Mouse (Mus musculus) cerebellum, postnatal 14 days (tissue): ENCODE data around the gene Rcsd1.

Experiments
- DNase-seq, 2 experiments: peaks; one replicate each; pipeline ENCODE4 v3.0.0; 2021; ENCODE audit warnings: mixed read lengths in 2 of 2

Rcsd1 gene

GRCm38 (mm10) chr1:165709629-165710256 lies at the start of gene Rcsd1:
Rcsd1 (minus strand) TSS chr1:165709757.
- no peak for DNase-seq

GRCm38 (mm10) chr1:165755194-165755593 lies 45.6 kb upstream of the Rcsd1 start:
- DNase-seq: no peak

- DNase-seq: no peak
Observed at GRCm38 (mm10) chr1:165754205-165754604, 44.6 kb upstream of the Rcsd1 start.

- DNase-seq: no peak
Observed at GRCm38 (mm10) chr1:165751838-165752237, 42.3 kb upstream of the Rcsd1 start.

- no peak for DNase-seq
Observed at GRCm38 (mm10) chr1:165751142-165751541, 41.6 kb upstream of the Rcsd1 start.

- DNase-seq: no peak
Observed at GRCm38 (mm10) chr1:165748053-165748452, 38.5 kb upstream of the Rcsd1 start.

GRCm38 (mm10) chr1:165741989-165742388 lies 32.4 kb upstream of the Rcsd1 start:
- no peak for DNase-seq

- no peak for DNase-seq
Observed at GRCm38 (mm10) chr1:165738985-165739384, 29.4 kb upstream of the Rcsd1 start.

GRCm38 (mm10) chr1:165737867-165738266 lies 28.3 kb upstream of the Rcsd1 start:
- no peak for DNase-seq

GRCm38 (mm10) chr1:165737451-165737850 lies 27.9 kb upstream of the Rcsd1 start:
- DNase-seq: no peak

- peak; percentile 90 to 95 for DNase-seq
Observed at GRCm38 (mm10) chr1:165735826-165736818, 26.6 kb upstream of the Rcsd1 start.

GRCm38 (mm10) chr1:165734840-165735239 lies 25.3 kb upstream of the Rcsd1 start:
- no peak for DNase-seq

- no peak for DNase-seq
Observed at GRCm38 (mm10) chr1:165731553-165731952, 22.0 kb upstream of the Rcsd1 start.

- DNase-seq: no peak
Observed at GRCm38 (mm10) chr1:165730129-165730528, 20.6 kb upstream of the Rcsd1 start.

- no peak for DNase-seq
Observed at GRCm38 (mm10) chr1:165728057-165728639, 18.6 kb upstream of the Rcsd1 start.

- DNase-seq: no peak
Observed at GRCm38 (mm10) chr1:165726986-165727385, 17.4 kb upstream of the Rcsd1 start.

- DNase-seq: no peak
Observed at GRCm38 (mm10) chr1:165725039-165725644, 15.6 kb upstream of the Rcsd1 start.

- DNase-seq: no peak
Observed at GRCm38 (mm10) chr1:165724219-165725033, 14.9 kb upstream of the Rcsd1 start.

- no peak for DNase-seq
Observed at GRCm38 (mm10) chr1:165722531-165723123, 13.1 kb upstream of the Rcsd1 start.

- DNase-seq: no peak
Observed at GRCm38 (mm10) chr1:165718543-165719105, 9.1 kb upstream of the Rcsd1 start.
